Mouse (Mus musculus): ENCODE measurements at regions not wholly inside any gene's neighbourhood (a gene's known extent, or its start where the extent isn't known, plus 50 kb on each side); places are given as distances from the start of the nearest gene placed in this dataset.

GRCm38 (mm10) chr3:126276008-126276700, 87.3 kb upstream of the Arsj start:
- TF ChIP-seq CTCF (IDR thresholded peaks at IDR 0.05; ENCODE audit: low read depth, low read length) (no peak), POLR2A (IDR thresholded peaks at IDR 0.05; ENCODE audit: extremely low read depth, insufficient read depth, low read length) (no peak)
